Mouse (Mus musculus) midbrain, embryonic 12.5 days (tissue): ENCODE data around the gene Gorasp1. TPM values are rescaled to one million over a fixed set of nuclear protein-coding genes. Genes with fewer than 3 reads are reported as not detected.
A peak's percentile ranks its signal among the peaks of the same experiment; 100 is the strongest.

Experiments
- ATAC-seq: fragments of 200-750 bp; cut with Nextera tagmentation; 2 replicates; pipeline ENCODE4 v1.8.0; 2017; ENCODE audit warnings: low read depth, moderate TSS enrichment, moderate library complexity; ENCODE audit not compliant: low FRiP score
- H3K27ac ChIP-seq: fragments of 300-500 bp; sonication (generic); replicated peaks from 2 replicates; pipeline ENCODE4 v1.5.1; 2016; ENCODE audit warnings: mild to moderate bottlenecking
- H3K27me3 ChIP-seq: fragments of 300-500 bp; sonication (generic); 2 replicates; pipeline ENCODE4 v1.6.1; 2016; ENCODE audit warnings: mild to moderate bottlenecking
- H3K36me3 ChIP-seq: fragments of 300-500 bp; sonication (generic); 2 replicates; pipeline ENCODE4 v1.6.1; 2016
- H3K4me1 ChIP-seq: fragments of 300-500 bp; sonication (generic); 2 replicates; pipeline ENCODE4 v1.6.1; 2016
- H3K4me2 ChIP-seq: fragments of 300-500 bp; sonication (generic); replicated peaks from 2 replicates; pipeline ENCODE4 v1.6.1; 2016; ENCODE audit warnings: mild to moderate bottlenecking, moderate library complexity
- H3K4me3 ChIP-seq: fragments of 300-500 bp; sonication (generic); 2 replicates; pipeline ENCODE4 v1.5.1; 2016; ENCODE audit warnings: mild to moderate bottlenecking
- H3K9ac ChIP-seq: fragments of 300-500 bp; sonication (generic); replicated peaks from 2 replicates; pipeline ENCODE4 v1.6.1; 2016; ENCODE audit warnings: mild to moderate bottlenecking, moderate library complexity
- H3K9me3 ChIP-seq: fragments of 300-500 bp; sonication (generic); 2 replicates; pipeline ENCODE4 v1.6.1; 2016; ENCODE audit warnings: mild to moderate bottlenecking
- WGBS: fragments of 180-500 bp; shearing (Covaris S2); methylation state at CpG from one replicate; pipeline ENCODE4 v1.1.7; 2016; 5-methylcytosine and 5-hydroxymethylcytosine counted together
- polyA plus RNA-seq: library from polyadenylated mRNA; unstranded; fragments of >200 nt; fragmentation: Nextera tagmentation; extraction: Ambion mirVana; gene quantifications from 2 replicates; pipeline ENCODE4 v1.2.1, GENCODE M21; 2016

Gorasp1 gene
- polyA plus RNA-seq, 1 experiment from 2014 or later = 23.3 TPM

DNA sequence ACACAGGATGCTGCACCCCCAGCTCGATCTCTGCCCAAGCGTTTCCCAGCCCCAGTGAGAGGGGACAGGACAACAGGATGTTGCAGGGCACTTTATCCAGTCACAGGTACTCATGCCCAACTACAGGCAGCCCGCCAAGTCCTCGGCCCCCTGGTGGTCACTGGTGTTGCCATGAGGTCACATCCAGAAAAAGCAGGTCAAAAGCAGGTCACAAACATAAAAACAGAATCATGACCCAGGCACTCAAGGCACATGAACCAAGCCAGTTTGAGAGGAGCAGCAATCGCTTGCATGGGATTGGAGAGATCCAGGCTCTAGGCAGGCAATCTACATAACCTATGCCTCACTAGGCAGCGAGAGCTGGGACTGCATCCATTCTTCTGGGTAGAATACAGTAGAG is 32.9 kb upstream of the Gorasp1 start:
- no peak overlapping the region for H3K4me2 ChIP-seq
- ATAC-seq = no peak
- 0 out of 2 replicates have a peak, but pooled peaks cover 5% of the 10 kb centered on the region for H3K27me3 ChIP-seq
- H3K9ac ChIP-seq = no peak overlapping the region
- no peaks in the 10 kb centered on the region for H3K4me1 ChIP-seq
- H3K4me3 ChIP-seq = no peak overlapping the region
- no peak overlapping the region for H3K27ac ChIP-seq
- H3K9me3 ChIP-seq = no peaks in the 10 kb centered on the region
- WGBS = 54% methylated on average over 6 of the region's 6 CpGs
- no peaks in the 10 kb centered on the region for H3K36me3 ChIP-seq

DNA sequence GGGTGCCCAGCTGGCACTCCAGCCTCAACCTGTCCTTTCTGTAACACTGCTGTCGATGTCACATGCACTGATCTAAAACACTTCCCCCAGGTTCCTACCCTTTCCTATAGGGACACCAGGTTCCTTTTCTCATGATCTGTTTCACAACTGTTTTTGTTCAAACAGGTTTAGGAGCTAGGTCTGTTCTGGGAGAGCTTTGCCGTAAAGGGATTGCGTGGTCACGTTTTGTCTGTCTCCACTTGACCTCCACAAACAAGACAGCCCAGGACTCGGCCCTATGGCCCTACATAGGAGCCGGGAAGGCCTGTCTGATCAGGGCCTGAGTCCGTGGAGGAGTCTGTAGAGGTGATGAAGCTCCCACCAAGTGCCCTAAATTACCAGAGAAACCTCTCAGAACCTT is 32.4 kb upstream of the Gorasp1 start:
- Histone ChIP-seq H3K4me1 (no peaks in the 10 kb centered on the region), H3K9ac (no peak overlapping the region), H3K27ac (no peak overlapping the region), H3K27me3 (0 out of 2 replicates have a peak, but pooled peaks cover 5% of the 10 kb centered on the region), H3K4me2 (no peak overlapping the region), H3K9me3 (no peaks in the 10 kb centered on the region), H3K36me3 (no peaks in the 10 kb centered on the region), H3K4me3 (no peak overlapping the region)
- ATAC-seq = no peak
- 85% methylated on average over 7 of the region's 7 CpGs for WGBS

DNA sequence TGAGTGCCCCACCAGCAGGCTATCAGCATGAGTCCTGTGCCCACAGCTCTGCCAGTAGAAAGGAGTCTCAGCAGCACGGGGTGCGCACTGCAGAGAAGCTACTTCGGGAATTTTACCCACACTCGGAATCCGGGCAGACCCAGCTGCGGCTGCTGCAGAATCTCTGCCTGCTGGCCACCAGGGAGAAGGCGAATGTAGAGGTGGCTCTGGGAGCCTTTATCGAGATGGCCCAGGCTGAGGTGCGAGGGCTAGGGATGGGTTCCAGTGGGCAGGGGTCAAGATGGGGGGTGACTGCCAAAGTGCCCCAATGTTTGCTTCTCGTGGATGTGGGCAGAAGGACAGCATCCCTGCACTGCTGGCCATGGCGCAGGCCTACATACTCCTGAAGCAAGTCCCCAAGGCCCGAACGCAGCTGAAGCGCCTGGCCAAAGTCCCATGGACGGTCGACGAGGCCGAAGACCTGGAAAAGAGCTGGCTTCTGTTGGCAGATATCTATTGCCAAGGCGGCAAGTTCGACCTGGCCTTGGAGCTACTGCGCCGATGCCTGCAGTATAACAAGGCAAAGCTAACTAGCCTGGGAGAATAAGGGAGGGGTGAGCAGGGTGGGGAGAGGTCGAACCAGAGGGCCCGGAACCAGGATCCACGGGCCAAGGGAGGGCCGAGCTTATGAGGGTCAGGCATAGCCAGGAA is 29.0 kb upstream of the Gorasp1 start:
- Histone ChIP-seq H3K9ac (no peak overlapping the region), H3K4me3 (no peak overlapping the region), H3K9me3 (no peaks in the 10 kb centered on the region), H3K36me3 (no peaks in the 10 kb centered on the region), H3K27ac (no peak overlapping the region), H3K4me1 (peaks cover 5% of the 10 kb centered on the region), H3K4me2 (no peak overlapping the region), H3K27me3 (peaks cover 12% of the 10 kb centered on the region; the same call in 1 of the 2 replicates)
- ATAC-seq = no peak
- WGBS = 91% methylated on average over 26 of the region's 26 CpGs

GRCm38 (mm10) chr9:119965186-119965585 is 27.8 kb upstream of the Gorasp1 start:
- peaks cover 20% of the 10 kb centered on the region; the same call in 1 of the 2 replicates for H3K27me3 ChIP-seq
- no peak overlapping the region for H3K4me2 ChIP-seq
- no peak for ATAC-seq
- no peaks in the 10 kb centered on the region for H3K9me3 ChIP-seq
- no peaks in the 10 kb centered on the region for H3K36me3 ChIP-seq
- H3K9ac ChIP-seq = no peak overlapping the region
- no peak overlapping the region for H3K27ac ChIP-seq
- 78% methylated on average over 3 of the region's 3 CpGs for WGBS
- no peak overlapping the region for H3K4me3 ChIP-seq
- peaks cover 5% of the 10 kb centered on the region for H3K4me1 ChIP-seq

DNA sequence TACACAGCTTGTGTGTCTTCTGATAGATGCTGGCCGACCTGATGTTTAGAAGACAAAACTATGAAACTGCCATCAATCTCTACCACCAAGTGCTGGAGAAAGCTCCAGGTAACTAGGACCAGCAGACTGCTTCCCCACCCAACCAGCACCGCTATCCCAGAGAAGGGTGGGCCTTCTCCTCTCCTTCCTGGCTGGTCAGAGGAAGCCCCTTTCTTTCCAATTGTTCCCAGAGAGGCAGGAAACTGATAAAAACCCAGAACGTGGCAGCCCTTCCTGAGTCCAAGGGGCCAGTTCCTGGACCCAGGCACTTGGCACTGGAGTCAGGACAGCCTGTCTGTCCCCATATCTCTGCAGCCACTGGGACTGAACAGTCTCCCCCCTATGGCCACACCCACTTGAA is 26.8 kb upstream of the Gorasp1 start:
- H3K9me3 ChIP-seq = no peaks in the 10 kb centered on the region
- H3K27me3 ChIP-seq = peaks cover 20% of the 10 kb centered on the region; the same call in 1 of the 2 replicates
- H3K36me3 ChIP-seq = no peaks in the 10 kb centered on the region
- no peak overlapping the region for H3K9ac ChIP-seq
- no peak for ATAC-seq
- WGBS = 84% methylated on average over 3 of the region's 3 CpGs
- H3K4me3 ChIP-seq = no peak overlapping the region
- no peak overlapping the region for H3K27ac ChIP-seq
- peaks cover 5% of the 10 kb centered on the region for H3K4me1 ChIP-seq
- no peak overlapping the region for H3K4me2 ChIP-seq

DNA sequence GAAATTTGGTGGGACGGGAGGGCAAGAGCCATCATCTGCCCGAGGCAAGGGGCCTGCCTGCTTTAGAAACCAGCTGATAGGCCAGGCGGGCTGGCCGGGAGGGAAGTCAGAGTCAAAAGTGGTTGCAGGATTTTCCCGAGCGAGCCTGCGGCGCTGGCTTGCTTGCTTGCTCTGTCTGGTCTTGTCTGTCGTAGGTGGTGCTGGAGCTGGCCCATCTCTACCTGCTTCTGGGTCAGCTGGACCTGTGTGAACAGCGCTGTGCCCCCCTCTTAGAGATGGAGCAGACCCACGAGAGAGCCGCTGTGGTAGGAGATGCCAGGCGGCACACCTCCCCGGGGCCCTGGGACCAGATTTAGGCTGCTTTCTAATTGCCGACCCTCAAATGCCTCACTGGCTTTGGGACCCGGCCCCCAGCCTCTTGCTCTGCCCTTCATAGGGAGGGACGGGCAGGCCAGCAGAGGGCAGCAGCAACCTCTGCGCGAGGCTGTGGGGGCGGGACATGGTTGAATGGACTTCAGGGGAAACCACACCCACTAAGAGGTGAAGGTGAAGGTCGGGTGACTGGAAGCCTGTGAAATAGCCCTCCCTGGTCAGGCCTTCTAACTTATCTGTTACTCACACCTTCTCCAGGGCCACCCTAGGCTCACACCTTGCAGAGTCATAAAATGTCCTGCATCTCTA is 25.8 kb upstream of the Gorasp1 start:
- peaks cover 20% of the 10 kb centered on the region; the same call in 1 of the 2 replicates for H3K27me3 ChIP-seq
- H3K4me3 ChIP-seq = no peak overlapping the region
- H3K4me1 ChIP-seq = peaks cover 5% of the 10 kb centered on the region
- 13% methylated on average over 21 of the region's 21 CpGs for WGBS
- ATAC-seq = no peak
- H3K36me3 ChIP-seq = no peaks in the 10 kb centered on the region
- no peaks in the 10 kb centered on the region for H3K9me3 ChIP-seq
- peak overlapping the region; percentile 28 for H3K4me2 ChIP-seq
- no peak overlapping the region for H3K9ac ChIP-seq
- no peak overlapping the region for H3K27ac ChIP-seq

- H3K27me3 ChIP-seq = peaks cover 15% of the 10 kb centered on the region; the same call in 1 of the 2 replicates
- no peaks in the 10 kb centered on the region for H3K36me3 ChIP-seq
- H3K9me3 ChIP-seq = no peaks in the 10 kb centered on the region
- no peak overlapping the region for H3K27ac ChIP-seq
- no peak overlapping the region for H3K4me3 ChIP-seq
- no peak overlapping the region for H3K4me2 ChIP-seq
- H3K9ac ChIP-seq = no peak overlapping the region
- WGBS = 78% methylated on average over 4 of the region's 4 CpGs
- H3K4me1 ChIP-seq = peaks cover 5% of the 10 kb centered on the region
- ATAC-seq = no peak
These were observed 24.9 kb upstream of the Gorasp1 start for GRCm38 (mm10) chr9:119962216-119962615.

DNA sequence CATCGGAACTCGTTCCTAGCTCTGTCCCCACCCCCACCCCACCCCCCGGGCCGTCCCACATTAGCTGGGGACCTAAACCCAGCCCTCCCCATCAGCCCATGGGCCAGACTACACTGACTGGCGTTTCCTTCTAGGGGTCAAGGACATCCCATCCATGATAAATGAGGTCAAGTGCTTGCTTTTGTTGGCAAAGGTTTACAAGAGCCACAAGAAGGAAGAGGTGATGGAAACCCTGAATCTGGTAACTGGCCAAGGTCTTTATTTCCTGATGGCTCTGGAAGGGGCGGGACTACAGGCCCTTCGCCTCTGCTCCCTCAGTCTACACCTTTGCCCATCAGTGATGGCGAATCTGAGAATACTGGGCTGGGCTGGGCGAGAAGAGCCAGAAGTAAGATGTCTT is 21.5 kb upstream of the Gorasp1 start:
- Histone ChIP-seq H3K4me2 (no peak overlapping the region), H3K27me3 (peaks cover 15% of the 10 kb centered on the region; the same call in 1 of the 2 replicates), H3K4me3 (no peak overlapping the region), H3K36me3 (no peaks in the 10 kb centered on the region), H3K9me3 (no peaks in the 10 kb centered on the region), H3K9ac (no peak overlapping the region), H3K4me1 (peaks cover 5% of the 10 kb centered on the region), H3K27ac (no peak overlapping the region)
- ATAC-seq = no peak
- WGBS = 81% methylated on average over 9 of the region's 9 CpGs

GRCm38 (mm10) chr9:119951388-119951787 is 14.0 kb upstream of the Gorasp1 start:
- WGBS = 90% methylated on average over 9 of the region's 9 CpGs
- Histone ChIP-seq H3K9me3 (no peaks in the 10 kb centered on the region), H3K4me1 (no peaks in the 10 kb centered on the region; the same call in 1 of the 2 replicates), H3K36me3 (no peaks in the 10 kb centered on the region), H3K9ac (no peak overlapping the region), H3K27me3 (no peaks in the 10 kb centered on the region; the same call in 1 of the 2 replicates), H3K4me2 (no peak overlapping the region), H3K27ac (no peak overlapping the region), H3K4me3 (no peak overlapping the region)
- no peak for ATAC-seq

- no peak for ATAC-seq
- no peaks in the 10 kb centered on the region; the same call in 1 of the 2 replicates for H3K4me1 ChIP-seq
- no peaks in the 10 kb centered on the region for H3K9me3 ChIP-seq
- no peak overlapping the region for H3K9ac ChIP-seq
- no peak overlapping the region for H3K4me3 ChIP-seq
- 66% methylated on average over 6 of the region's 6 CpGs for WGBS
- no peaks in the 10 kb centered on the region; the same call in 1 of the 2 replicates for H3K27me3 ChIP-seq
- no peak overlapping the region for H3K27ac ChIP-seq
- H3K36me3 ChIP-seq = no peaks in the 10 kb centered on the region
- H3K4me2 ChIP-seq = no peak overlapping the region
These were observed 13.1 kb upstream of the Gorasp1 start for GRCm38 (mm10) chr9:119950434-119950833.

GRCm38 (mm10) chr9:119948804-119949203 is 11.4 kb upstream of the Gorasp1 start:
- WGBS = 53% methylated on average over 3 of the region's 3 CpGs

DNA sequence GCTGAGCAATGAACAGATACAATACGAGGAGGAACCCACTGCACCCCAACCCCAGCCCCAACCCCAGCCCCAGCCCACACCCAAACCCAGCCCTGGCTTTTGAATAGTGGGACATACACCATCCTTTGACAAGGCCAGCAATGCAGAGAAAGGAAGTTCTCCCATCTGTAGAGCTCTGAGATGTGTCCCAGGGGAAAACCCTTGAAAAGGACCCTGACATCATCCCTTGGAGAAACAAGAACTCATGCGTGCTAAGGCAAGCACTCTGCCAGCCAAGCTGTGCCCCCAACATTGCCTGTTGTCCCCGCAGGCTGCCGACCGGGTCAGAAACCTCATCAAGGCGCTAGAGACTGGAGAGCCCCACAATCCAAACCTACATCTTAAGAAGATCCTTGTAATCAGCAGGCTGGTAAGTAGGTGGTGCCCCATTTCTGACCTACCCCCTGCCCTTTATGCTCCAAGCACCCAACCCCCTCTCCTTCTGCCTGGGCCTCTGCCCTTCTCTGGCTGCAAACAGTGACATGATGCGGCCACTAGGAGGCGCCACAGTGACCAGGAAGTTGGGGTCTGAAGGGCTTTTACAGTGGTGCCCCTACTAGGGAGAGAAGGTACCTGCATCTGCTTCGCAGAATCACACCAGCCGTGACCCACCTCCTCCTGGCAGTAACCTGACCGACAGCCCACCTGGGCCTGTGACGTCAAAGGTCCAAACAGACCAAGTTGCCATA is 8.0 kb upstream of the Gorasp1 start:
- no peak for ATAC-seq
- Histone ChIP-seq H3K9me3 (no peaks in the 10 kb centered on the region), H3K36me3 (no peaks in the 10 kb centered on the region), H3K27me3 (no peaks in the 10 kb centered on the region; the same call in 1 of the 2 replicates), H3K4me2 (no peak overlapping the region), H3K9ac (no peak overlapping the region), H3K4me3 (no peak overlapping the region), H3K4me1 (no peaks in the 10 kb centered on the region), H3K27ac (no peak overlapping the region)
- 74% methylated on average over 12 of the region's 12 CpGs for WGBS

More at GRCm38 (mm10) chr9:119948804-119949203, 11.4 kb upstream of the Gorasp1 start:
- H3K36me3 ChIP-seq = no peaks in the 10 kb centered on the region
- no peaks in the 10 kb centered on the region for H3K9me3 ChIP-seq
- H3K9ac ChIP-seq = no peak overlapping the region
- H3K27ac ChIP-seq = no peak overlapping the region
- ATAC-seq = no peak
- H3K4me3 ChIP-seq = no peak overlapping the region
- H3K27me3 ChIP-seq = no peaks in the 10 kb centered on the region; the same call in 1 of the 2 replicates
- no peak overlapping the region for H3K4me2 ChIP-seq
- H3K4me1 ChIP-seq = no peaks in the 10 kb centered on the region; the same call in 1 of the 2 replicates
